Mouse (Mus musculus) naive thymus-derived CD4-positive, alpha-beta T cell, adult 2 months (primary cell): Measurements from ENCODE around the gene Nemp2.
A peak's percentile ranks its signal among the peaks of the same experiment; 100 is the strongest.
"Not testable (repeated sequence)": the region's sequence is repeated elsewhere in the genome, so short reads cannot be mapped to it uniquely, and the experiment has no call there.

ENCODE experiments used
- DNase-seq: peaks from one replicate; pipeline ENCODE4 v3.0.0-alpha.2; 2011; ENCODE audit warnings: low read depth

Gene Nemp2

DNA sequence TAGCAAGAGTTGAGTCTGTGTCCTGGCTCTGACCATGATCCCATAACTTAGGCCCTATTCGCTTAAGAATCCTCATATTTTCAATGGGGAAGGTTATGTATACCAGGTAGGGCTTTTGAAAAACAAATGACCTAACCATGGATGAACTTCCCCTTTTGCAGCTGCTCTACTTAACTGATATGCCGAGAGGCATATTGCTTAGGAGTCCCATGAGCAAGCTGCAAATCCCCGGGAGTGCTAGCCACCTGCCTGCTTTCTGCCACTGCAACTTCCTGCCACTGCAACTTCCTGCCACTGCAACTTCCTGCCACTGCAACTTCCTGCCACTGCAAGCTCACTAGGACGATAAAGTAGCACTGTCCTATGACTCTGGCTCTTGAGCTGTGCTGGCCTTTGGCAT, 24.6 kb downstream of the Nemp2 start:
- peak; percentile 45 for DNase-seq

DNA sequence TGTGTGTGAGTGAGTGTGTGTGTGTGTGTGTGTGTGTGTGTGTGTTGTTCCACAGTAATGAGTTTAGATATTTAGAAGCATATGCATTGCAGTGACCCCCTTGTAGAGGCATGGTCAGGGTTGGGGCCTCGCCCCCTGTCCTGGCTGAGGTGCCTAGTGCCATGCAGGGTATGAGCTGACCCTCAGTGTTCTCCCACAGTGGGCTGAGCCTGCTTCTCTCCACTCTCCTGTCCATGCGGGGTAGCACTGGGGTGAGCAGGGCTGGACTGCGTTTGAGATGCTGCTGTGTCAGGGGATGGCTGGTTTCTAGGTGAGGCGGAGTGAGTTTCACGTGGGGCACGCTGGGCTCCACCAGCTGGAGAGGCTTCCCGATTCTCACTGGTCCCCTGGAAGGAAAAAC, 27.7 kb downstream of the Nemp2 start:
- DNase-seq = no peak

DNA sequence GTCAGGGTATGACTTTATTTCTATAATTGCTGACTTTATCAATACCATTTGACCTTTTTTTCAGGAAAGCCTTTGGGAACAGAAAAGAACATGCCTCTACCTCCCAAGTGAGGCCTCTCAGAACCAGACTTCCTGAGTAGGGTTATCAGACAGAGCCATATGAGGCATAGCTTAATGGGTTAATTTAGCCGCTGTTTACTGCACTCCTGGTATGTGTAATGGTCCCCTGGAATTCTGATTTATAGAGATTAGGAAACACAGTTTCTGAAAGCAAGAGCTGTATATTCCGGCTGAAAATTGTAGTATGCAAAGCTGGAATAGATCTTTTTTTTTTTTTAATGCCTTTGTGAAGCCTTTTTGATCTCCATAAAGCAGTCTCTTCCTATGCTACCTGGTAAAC, 29.8 kb downstream of the Nemp2 start:
- no peak for DNase-seq

DNA sequence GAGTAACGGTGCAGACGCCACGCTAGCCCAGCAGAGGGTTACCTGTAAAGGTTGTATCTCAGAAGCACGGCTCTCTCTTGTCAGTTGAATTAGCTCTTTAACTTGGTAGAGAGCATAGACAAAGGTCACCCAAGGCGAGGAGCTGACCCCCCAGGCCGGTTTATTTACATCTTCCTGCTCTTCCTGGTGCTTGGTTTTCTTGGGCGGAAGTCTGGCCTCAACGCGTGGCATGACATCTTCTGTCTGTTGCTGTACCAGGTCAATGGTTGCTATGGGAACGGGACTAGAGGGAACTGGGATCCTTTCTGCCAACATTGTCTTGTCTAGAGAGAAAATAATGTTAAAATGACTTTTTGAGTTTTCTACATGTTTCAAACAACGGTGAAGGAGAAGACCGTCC, 30.3 kb downstream of the Nemp2 start:
- no peak for DNase-seq

DNA sequence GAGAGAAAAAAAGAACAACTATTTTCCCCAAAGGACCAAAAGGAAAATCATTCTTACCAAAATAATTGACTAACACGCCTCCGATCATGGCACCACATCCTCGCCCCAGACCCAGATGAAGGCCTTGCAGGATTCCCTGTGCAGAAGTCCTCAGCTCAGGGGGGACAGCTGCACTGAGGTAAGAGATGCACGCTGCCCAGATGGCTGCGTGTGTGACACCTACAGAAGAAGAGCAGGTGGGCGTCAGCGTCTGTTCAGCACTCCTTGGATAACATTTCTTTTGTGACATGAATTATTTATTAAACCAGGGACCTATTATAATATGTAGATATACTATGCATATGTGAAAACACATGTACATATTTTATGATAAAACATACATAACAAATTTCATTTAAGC, 32.7 kb downstream of the Nemp2 start:
- DNase-seq = no peak

GRCm38 (mm10) chr1:52668743-52669323, 38.3 kb downstream of the Nemp2 start:
- DNase-seq = no peak

DNA sequence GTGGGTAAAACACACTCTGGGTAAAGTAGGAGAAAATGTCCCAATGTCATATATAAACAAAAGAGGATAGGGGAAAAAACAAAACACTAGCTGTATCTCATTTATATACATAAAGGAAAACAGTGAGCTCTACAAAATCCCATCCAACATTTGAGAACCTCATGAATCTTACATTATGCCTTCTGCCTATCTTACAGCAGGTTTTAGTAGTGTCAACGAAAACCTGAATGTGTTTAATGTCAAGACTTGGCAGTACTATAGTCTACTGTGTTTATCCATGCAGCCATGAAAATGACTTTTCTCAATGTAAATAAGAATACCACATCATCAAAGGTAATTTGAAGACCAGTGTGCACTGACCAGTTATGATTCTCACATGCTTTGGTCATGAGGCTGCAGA, 39.4 kb downstream of the Nemp2 start:
- no peak for DNase-seq

DNA sequence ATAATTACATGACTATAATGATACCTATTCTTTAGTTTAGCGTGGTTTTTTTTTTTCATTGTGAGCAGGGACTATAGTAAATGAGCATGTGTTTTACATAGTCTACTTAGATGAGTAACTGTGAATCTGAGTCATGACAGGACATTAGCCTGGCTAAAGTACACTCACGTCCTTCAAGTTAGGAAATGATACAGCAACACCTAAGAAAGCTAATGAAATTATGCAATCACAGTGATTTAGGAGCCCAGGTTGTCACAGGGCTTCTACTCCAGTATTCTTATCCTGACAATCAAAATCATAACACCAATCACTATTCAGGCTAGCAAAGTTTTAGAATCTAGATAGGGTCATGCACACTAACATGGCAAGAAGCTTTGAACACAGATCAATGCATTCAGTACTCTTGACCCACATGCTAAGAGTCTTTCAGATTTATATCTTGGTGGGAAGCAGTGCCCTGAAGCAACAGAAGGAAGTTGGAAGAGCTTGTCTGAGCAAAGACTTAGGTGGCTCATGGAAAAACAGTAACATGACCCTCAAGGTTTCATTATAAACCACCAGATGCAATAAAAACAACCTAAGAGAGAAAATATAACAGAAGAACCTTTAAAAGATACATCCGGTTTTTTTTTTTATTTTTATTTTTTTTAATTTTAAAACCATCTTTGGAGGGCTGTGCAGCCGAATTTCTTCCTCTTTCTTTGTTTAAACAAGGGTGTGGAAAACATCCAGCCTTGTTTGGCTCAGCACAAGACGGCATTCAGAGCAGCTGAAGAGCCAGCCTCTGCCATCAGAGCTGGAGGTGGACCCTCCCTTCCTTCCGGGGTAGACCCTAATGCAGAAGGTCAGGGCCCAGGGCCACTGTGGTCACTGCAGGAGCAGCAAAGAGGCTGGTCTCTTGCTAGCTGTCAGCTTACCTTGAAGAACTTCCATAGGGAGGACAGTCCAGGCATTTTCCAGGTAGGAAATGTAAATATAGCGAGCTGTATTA, 45.4 kb downstream of the Nemp2 start:
- no peak for DNase-seq

DNA sequence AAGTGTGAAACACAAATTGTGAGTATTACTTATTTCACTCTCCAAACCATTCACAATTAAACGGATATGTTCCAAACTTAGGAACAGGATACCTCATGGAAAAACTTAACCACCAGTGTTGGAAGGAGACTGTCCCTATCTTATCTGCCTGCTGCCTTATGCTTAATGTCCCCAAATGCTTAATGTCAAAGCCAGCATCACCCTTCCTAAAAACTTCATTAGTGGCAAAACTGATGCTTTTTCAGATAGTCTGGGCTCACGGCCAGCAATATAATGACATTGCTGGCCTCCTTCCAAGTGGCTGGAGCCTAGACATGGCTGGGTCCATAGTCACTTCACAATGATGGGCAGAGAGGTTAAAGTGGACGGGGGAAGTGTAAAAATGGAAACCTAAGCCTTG, 46.1 kb downstream of the Nemp2 start:
- no peak for DNase-seq

DNA sequence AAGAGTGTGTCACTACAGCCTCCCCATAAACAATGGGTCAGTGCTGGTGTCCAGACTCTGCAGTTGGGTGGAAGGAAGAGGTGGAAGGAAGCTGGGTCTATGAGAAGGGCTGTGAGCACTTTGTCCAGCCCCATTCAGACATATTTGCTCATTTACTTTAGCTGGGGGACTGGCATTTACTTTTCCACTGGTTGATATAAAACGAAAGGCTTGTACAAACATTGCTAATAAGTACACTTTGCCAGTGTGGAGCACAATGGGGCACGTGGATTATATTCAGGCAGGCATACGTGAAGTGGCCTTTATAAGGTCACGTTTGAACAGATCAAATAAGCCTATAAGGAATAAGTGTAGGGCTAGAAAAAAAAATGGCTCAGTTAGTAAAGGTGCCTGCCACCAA, 53.0 kb downstream of the Nemp2 start:
- DNase-seq = no peak

DNA sequence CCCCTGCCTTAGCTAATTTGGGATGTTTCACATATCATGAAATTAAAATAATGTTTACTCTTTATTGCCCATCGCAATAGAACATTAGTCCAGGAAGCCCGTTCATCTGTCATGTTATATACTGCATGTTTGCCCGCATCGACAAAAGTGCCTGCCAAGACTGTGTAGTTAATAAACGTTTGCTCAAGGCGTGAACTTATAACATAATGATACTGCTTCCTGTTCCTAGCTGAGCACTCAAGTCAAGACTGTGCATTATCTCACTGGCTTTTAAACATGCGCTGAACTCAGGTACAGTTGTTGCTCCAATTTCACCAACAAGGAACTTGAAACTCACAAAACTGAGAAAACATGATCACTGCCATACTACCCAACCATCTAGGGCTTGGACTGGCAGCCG, 57.1 kb downstream of the Nemp2 start:
- DNase-seq = no peak

GRCm38 (mm10) chr1:52694456-52694855, 64.0 kb downstream of the Nemp2 start:
- not testable (repeated sequence) for DNase-seq
